Mouse (Mus musculus): Measurements from ENCODE around the gene Epha4. TPM values are rescaled to one million over a fixed set of nuclear protein-coding genes. Genes with fewer than 3 reads are reported as not detected.

Epha4 gene
- total and polyA plus RNA-seq, 2 experiments from 2014 or later = 58.7 to 111 TPM

DNA sequence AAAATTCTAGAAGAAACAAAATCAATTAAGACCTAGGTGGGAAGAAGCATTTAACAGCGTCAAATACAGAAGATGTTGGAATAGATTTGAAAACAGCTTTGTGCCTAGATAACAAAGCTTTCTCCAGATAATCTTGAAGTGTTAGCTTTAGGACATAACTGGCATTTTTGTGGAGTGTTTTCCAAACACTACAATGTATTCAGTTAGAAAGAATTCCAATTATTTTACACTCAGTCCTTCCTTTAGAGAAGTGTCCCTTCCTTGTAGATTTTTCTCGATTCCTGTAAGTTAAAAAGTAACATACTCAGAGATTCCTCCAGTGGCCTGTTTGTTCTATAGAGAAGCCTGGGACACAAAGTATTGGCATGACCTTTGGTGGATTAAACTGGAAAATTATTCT is 23.7 kb upstream of the Epha4 start:
- TF ChIP-seq CTCF (IDR thresholded peaks at IDR 0.05; ENCODE audit: low read depth) = no peak
- no peak for ATAC-seq
- Histone ChIP-seq H3K4me2 (ENCODE audit: low read depth) (no peak overlapping the region), H3K27ac (ENCODE audit: low read depth, low read length) (no peak overlapping the region), H3K4me3 (ENCODE audit: low read depth, low read length) (no peak overlapping the region), H3K27me3 (ENCODE audit: insufficient read depth, low read length) (no peaks in the 10 kb centered on the region), H3K9me3 (ENCODE audit: low read length) (no peaks in the 10 kb centered on the region), H3K4me1 (ENCODE audit: insufficient read depth) (no peaks in the 10 kb centered on the region; the same call in 1 of the 2 replicates), H3K9ac (no peak overlapping the region), H3K36me3 (ENCODE audit: insufficient read depth) (no peaks in the 10 kb centered on the region)
- 57% methylated on average over 2 of the region's 2 CpGs for WGBS
- DNase-seq = no peak

DNA sequence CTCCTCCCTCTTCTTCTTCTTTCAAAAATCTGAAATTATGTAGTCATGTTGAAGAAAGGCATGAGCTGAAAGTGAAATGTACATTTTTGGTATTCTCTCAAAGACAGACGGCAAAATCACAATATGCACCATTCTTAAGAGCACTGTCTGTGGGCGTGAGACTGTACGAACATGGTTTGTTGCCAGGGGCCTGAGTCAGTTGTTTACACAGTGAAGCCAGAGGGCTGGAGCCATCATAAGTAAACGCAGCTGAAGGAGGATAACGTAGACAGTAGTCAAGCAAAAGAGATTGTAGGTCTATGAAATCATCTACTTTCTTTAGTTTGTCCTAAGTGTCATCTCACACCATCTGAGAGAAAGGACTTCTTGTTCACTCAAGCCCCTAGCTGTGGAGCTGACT is 21.0 kb upstream of the Epha4 start:
- WGBS = 83% methylated on average over 5 of the region's 5 CpGs
- Histone ChIP-seq H3K4me1 (ENCODE audit: insufficient read depth) (peaks cover 5% of the 10 kb centered on the region; the same call in 1 of the 2 replicates), H3K27me3 (ENCODE audit: insufficient read depth, low read length) (no peaks in the 10 kb centered on the region), H3K4me2 (ENCODE audit: low read depth) (no peak overlapping the region), H3K27ac (ENCODE audit: low read depth, low read length) (no peak overlapping the region), H3K9ac (no peak overlapping the region), H3K4me3 (ENCODE audit: low read depth, low read length) (no peak overlapping the region), H3K9me3 (ENCODE audit: low read length) (no peaks in the 10 kb centered on the region), H3K36me3 (ENCODE audit: insufficient read depth) (no peaks in the 10 kb centered on the region)
- DNase-seq = no peak
- no peak for TF ChIP-seq CTCF (IDR thresholded peaks at IDR 0.05; ENCODE audit: low read depth)
- ATAC-seq = no peak

DNA sequence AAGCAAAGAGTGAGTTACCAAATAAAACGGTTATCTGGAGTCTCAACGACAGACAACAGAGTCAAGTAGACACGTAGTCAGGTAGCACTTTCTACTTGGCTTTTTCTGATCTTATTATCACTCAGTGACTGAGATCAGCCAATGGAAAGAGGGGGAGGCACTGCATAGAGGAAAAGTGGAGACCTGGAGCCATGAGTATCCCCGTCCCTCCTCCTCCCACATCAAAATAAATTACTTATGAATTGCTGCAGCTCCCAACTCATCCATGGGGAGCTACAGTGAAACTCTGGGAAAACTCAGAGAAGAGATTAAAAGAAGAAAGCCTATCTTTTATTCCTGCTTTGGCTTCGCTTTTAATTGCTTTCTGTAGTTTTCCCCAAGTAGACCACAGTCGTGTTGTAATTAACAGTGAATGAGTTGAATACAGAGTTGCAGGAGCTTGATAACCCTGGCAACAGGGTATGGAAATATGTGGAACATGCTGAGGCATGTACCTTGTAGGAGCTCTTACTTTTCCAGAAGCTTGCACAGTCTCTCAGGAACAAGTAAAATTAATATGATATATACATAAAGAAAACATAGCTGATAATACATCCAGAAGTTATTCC is 17.8 kb upstream of the Epha4 start:
- H3K36me3 ChIP-seq (ENCODE audit: insufficient read depth) = no peaks in the 10 kb centered on the region
- ATAC-seq = peak; percentile 34
- 0 out of 2 replicates have a peak overlapping the region, but pooled peaks have one; percentile 6 for H3K4me2 ChIP-seq (ENCODE audit: low read depth)
- no peak for TF ChIP-seq CTCF (IDR thresholded peaks at IDR 0.05; ENCODE audit: low read depth)
- H3K4me3 ChIP-seq (ENCODE audit: low read depth, low read length) = no peak overlapping the region
- H3K27me3 ChIP-seq (ENCODE audit: insufficient read depth, low read length) = no peaks in the 10 kb centered on the region
- no peaks in the 10 kb centered on the region for H3K9me3 ChIP-seq (ENCODE audit: low read length)
- no peak overlapping the region for H3K9ac ChIP-seq
- no peak overlapping the region for H3K27ac ChIP-seq (ENCODE audit: low read depth, low read length)
- 9% methylated on average over 6 of the region's 6 CpGs for WGBS
- H3K4me1 ChIP-seq (ENCODE audit: insufficient read depth) = peaks cover 5% of the 10 kb centered on the region; the same call in 1 of the 2 replicates
- DNase-seq = no peak

GRCm38 (mm10) chr1:77531934-77532575 is 17.2 kb upstream of the Epha4 start:
- no peak overlapping the region for H3K27ac ChIP-seq (ENCODE audit: low read depth, low read length)
- no peak for TF ChIP-seq CTCF (IDR thresholded peaks at IDR 0.05; ENCODE audit: low read depth)
- 0 out of 2 replicates have a peak overlapping the region, but pooled peaks have one; percentile 6 for H3K4me2 ChIP-seq (ENCODE audit: low read depth)
- peaks cover 5% of the 10 kb centered on the region; the same call in 1 of the 2 replicates for H3K4me1 ChIP-seq (ENCODE audit: insufficient read depth)
- H3K4me3 ChIP-seq (ENCODE audit: low read depth, low read length) = no peak overlapping the region
- no peaks in the 10 kb centered on the region for H3K36me3 ChIP-seq (ENCODE audit: insufficient read depth)
- peak; percentile 86 for ATAC-seq
- H3K9me3 ChIP-seq (ENCODE audit: low read length) = no peaks in the 10 kb centered on the region
- H3K27me3 ChIP-seq (ENCODE audit: insufficient read depth, low read length) = no peaks in the 10 kb centered on the region
- no peak overlapping the region for H3K9ac ChIP-seq
- 10% methylated on average over 5 of the region's 5 CpGs for WGBS
- DNase-seq = peak; percentile 45

- 71% methylated on average over 8 of the region's 8 CpGs for WGBS
Observed at GRCm38 (mm10) chr1:77525082-77525481, 10.2 kb upstream of the Epha4 start.

GRCm38 (mm10) chr1:77523354-77523753 is 8.5 kb upstream of the Epha4 start:
- 51% methylated on average over 2 of the region's 2 CpGs for WGBS
- H3K4me2 ChIP-seq (ENCODE audit: low read depth) = no peak overlapping the region
- H3K9me3 ChIP-seq (ENCODE audit: low read length) = no peaks in the 10 kb centered on the region
- H3K36me3 ChIP-seq (ENCODE audit: insufficient read depth) = no peaks in the 10 kb centered on the region
- ATAC-seq (no peak), DNase-seq (no peak)
- H3K27me3 ChIP-seq (ENCODE audit: insufficient read depth, low read length) = no peaks in the 10 kb centered on the region
- no peak overlapping the region for H3K9ac ChIP-seq
- H3K27ac ChIP-seq (ENCODE audit: low read depth, low read length) = no peak overlapping the region
- H3K4me1 ChIP-seq (ENCODE audit: insufficient read depth) = 0 out of 2 replicates have a peak, but pooled peaks cover 3% of the 10 kb centered on the region
- TF ChIP-seq CTCF (IDR thresholded peaks at IDR 0.05; ENCODE audit: low read depth) = no peak
- no peak overlapping the region for H3K4me3 ChIP-seq (ENCODE audit: low read depth, low read length)

More at GRCm38 (mm10) chr1:77525082-77525481, 10.2 kb upstream of the Epha4 start:
- DNase-seq = no peak
- H3K27ac ChIP-seq (ENCODE audit: low read depth, low read length) = no peak overlapping the region
- H3K4me2 ChIP-seq (ENCODE audit: low read depth) = no peak overlapping the region
- no peak overlapping the region for H3K9ac ChIP-seq
- no peaks in the 10 kb centered on the region for H3K27me3 ChIP-seq (ENCODE audit: insufficient read depth, low read length)
- no peaks in the 10 kb centered on the region for H3K9me3 ChIP-seq (ENCODE audit: low read length)
- no peaks in the 10 kb centered on the region for H3K36me3 ChIP-seq (ENCODE audit: insufficient read depth)
- no peak overlapping the region for H3K4me3 ChIP-seq (ENCODE audit: low read depth, low read length)
- 0 out of 2 replicates have a peak, but pooled peaks cover 3% of the 10 kb centered on the region for H3K4me1 ChIP-seq (ENCODE audit: insufficient read depth)
- no peak for TF ChIP-seq CTCF (IDR thresholded peaks at IDR 0.05; ENCODE audit: low read depth)
- ATAC-seq = no peak

Measured in forebrain, postnatal 0 days (tissue).